Mouse (Mus musculus) gastrocnemius, adult 8-10 months (tissue): ENCODE results near the gene Naaladl2. TPM values are rescaled to one million over a fixed set of nuclear protein-coding genes. Genes with fewer than 3 reads are reported as not detected.

ENCODE experiments used
- DNase-seq, 2 experiments: peaks; one replicate each; pipeline ENCODE4 v3.0.0; 2022; ENCODE audit warnings: low spot score in 2 of 2
- total RNA-seq, 4 experiments: library from RNA; stranded (reverse); gene quantifications; 2 replicates each; pipeline ENCODE4 v1.2.4; 2022

Gene Naaladl2
- total RNA-seq, 4 experiments from 2014 or later: 0.25 to 0.46 (median 0.31) TPM

GRCm38 (mm10) chr3:23972747-23973667, 1171.1 kb downstream of the Naaladl2 start:
- no peak for DNase-seq

- no peak for DNase-seq
Observed at GRCm38 (mm10) chr3:23962961-23963621, 1181.0 kb downstream of the Naaladl2 start.

- no peak for DNase-seq
Observed at GRCm38 (mm10) chr3:23946182-23946581, 1197.9 kb downstream of the Naaladl2 start.

- DNase-seq: no peak
Observed at GRCm38 (mm10) chr3:23937299-23937698, 1206.8 kb downstream of the Naaladl2 start.

GRCm38 (mm10) chr3:23928097-23928496, 1216.0 kb downstream of the Naaladl2 start:
- no peak for DNase-seq

- DNase-seq: no peak
Observed at GRCm38 (mm10) chr3:23907682-23908081, 1236.4 kb downstream of the Naaladl2 start.

GRCm38 (mm10) chr3:23865688-23866087, 1278.4 kb downstream of the Naaladl2 start:
- no peak for DNase-seq

GRCm38 (mm10) chr3:23857275-23857674, 1286.8 kb downstream of the Naaladl2 start:
- DNase-seq: no peak

GRCm38 (mm10) chr3:23817585-23817984, 1326.5 kb downstream of the Naaladl2 start:
- DNase-seq: no peak

- DNase-seq: no peak
Observed at GRCm38 (mm10) chr3:23758746-23759145, 1385.3 kb downstream of the Naaladl2 start.
